Mouse (Mus musculus) skeletal muscle tissue, adult 2 months (tissue): ENCODE data around the gene Acaca.

Experiments used
- DNase-seq: peaks from one replicate; pipeline ENCODE4 v3.0.0-alpha.2; 2012; ENCODE audit warnings: low read depth, low spot score

Acaca gene

GRCm38 (mm10) chr11:84146081-84146480 lies 16.6 kb downstream of the Acaca start:
- no peak for DNase-seq

GRCm38 (mm10) chr11:84150884-84151283 lies 21.4 kb downstream of the Acaca start:
- DNase-seq, result no peak

GRCm38 (mm10) chr11:84156535-84157262 lies 27.2 kb downstream of the Acaca start:
- DNase-seq, result no peak

- DNase-seq, result no peak
Observed at GRCm38 (mm10) chr11:84164123-84164522, 34.7 kb downstream of the Acaca start.

- DNase-seq, result no peak
Observed at GRCm38 (mm10) chr11:84164561-84164960, 35.1 kb downstream of the Acaca start.

- no peak for DNase-seq
Observed at GRCm38 (mm10) chr11:84167046-84167526, 37.6 kb downstream of the Acaca start, which contains the start of gene Gm11437. Gene Gm11437 (minus strand): TSS chr11:84167476.

- DNase-seq, result peak; percentile 42
Observed at GRCm38 (mm10) chr11:84168701-84169288, 39.3 kb downstream of the Acaca start.

- no peak for DNase-seq
Observed at GRCm38 (mm10) chr11:84172539-84173435, 43.3 kb downstream of the Acaca start.

GRCm38 (mm10) chr11:84178571-84178970 lies 49.1 kb downstream of the Acaca start:
- no peak for DNase-seq

- peak; percentile 92 for DNase-seq
Observed at GRCm38 (mm10) chr11:84179226-84179953, 49.9 kb downstream of the Acaca start.

- DNase-seq, result peak; percentile 46
Observed at GRCm38 (mm10) chr11:84179954-84180598, 50.6 kb downstream of the Acaca start.

GRCm38 (mm10) chr11:84181286-84181685 lies 51.8 kb downstream of the Acaca start:
- no peak for DNase-seq

GRCm38 (mm10) chr11:84188530-84188929 lies 59.1 kb downstream of the Acaca start:
- no peak for DNase-seq

GRCm38 (mm10) chr11:84190581-84191233 lies 61.2 kb downstream of the Acaca start:
- DNase-seq, result no peak

- DNase-seq, result no peak
Observed at GRCm38 (mm10) chr11:84193249-84193648, 63.8 kb downstream of the Acaca start.

- no peak for DNase-seq
Observed at GRCm38 (mm10) chr11:84194751-84195150, 65.3 kb downstream of the Acaca start.

GRCm38 (mm10) chr11:84197607-84198402 lies 68.3 kb downstream of the Acaca start:
- peak; percentile 80 for DNase-seq

- no peak for DNase-seq
Observed at GRCm38 (mm10) chr11:84205776-84206175, 76.3 kb downstream of the Acaca start.

GRCm38 (mm10) chr11:84210876-84211275 lies 81.4 kb downstream of the Acaca start:
- DNase-seq, result no peak
